Mouse (Mus musculus): Measurements from ENCODE around the gene Cdc26.

Gene Cdc26

DNA sequence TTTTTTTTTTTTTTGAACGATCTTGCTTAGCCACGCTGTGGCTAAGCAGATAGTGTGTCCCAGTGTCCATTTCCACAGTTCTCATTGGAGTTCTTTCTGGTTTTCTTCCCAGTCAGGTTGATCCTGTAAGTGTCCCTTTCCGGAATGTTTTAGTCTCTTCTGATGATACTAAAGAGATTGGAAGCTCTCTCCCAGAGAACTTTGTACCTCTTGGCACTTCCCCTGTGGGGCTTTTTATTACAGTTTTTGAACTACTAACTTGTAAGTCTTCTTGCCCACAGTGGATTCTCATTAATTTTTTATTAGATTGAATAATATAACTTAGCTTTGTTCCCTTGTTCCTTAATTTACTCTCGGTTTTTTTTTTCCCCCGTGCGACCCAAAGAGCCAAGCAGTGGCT, 46.9 kb downstream of the Cdc26 start:
- no peak for DNase-seq (ENCODE audit: low spot score in 2 of 2)

DNA sequence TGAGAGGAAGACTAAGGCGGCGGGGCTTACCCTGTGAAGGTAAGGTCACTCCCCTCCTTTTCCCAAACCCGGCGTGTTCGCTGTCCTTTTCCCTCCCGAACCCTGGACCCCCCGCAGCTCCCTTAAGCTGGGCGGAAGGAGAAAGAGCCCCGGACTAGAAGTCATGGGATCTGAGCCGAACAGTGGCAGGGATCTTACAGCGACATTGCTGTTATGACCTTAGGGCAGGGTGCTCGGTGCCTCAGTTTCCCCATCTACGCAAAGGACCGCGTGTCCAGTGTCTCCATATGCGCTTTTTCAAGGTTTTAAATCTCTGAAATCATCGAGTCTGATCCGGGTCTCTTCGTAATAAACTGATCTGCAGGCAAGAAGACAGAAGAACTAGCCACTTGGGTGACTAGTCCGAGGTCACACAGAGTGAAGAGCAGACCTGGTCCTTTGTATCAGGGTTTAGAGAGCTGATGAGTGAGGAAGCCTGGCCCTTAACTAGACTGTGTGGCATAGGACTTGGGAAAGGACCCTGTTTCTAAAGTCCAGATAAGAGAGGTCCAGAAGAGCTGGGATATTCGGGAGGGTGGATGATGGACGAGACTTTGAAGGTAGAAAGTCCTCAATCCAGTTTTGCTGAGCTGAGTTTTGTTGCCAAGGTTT, 47.5 kb downstream of the Cdc26 start:
- DNase-seq (ENCODE audit: low spot score in 2 of 2) = no peak

DNA sequence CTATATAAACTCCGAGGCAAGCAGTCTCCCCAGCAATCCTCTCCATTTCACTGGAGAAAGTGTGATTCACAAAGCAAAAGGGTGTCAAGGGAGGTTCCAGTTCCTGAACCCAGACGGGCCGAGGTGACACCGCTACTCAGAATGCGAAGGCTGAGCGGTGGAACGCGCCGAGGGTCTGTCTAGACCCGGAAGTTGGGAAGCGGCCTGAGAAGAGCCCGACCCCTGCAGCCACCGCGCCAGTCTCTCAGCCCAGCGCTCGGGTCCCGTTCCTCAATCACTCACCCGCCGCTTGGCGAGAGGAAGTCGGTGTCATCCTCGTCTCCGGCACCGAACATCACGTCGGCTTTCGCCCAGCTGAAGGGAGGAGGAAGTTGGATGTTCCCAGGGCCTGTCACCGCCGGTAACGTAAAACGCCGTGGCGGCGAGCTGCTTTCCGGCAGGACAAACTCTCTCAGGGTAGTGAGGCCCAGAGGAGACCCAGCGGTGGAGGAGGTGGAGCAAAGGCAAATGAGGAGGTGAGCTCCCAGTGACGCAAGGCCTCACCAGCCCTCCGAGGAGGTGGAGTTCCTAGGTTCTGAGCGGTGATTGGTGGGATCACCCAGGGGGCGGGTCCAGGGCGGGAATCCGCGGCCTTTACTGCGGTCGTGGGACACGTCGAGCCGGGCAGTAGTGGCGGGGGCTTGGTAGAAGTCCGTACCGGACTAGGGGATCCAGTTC, 48.2 kb downstream of the Cdc26 start, which contains the start of the genes Fkbp15 and Slc31a1:
Fkbp15 (minus strand) TSS at position 461 of the 717 bp plus-strand sequence.
Slc31a1 (plus strand) TSS at position 640 of the 717 bp plus-strand sequence.
- DNase-seq (ENCODE audit: low spot score in 2 of 2) = peak; percentile 91 to 96

DNA sequence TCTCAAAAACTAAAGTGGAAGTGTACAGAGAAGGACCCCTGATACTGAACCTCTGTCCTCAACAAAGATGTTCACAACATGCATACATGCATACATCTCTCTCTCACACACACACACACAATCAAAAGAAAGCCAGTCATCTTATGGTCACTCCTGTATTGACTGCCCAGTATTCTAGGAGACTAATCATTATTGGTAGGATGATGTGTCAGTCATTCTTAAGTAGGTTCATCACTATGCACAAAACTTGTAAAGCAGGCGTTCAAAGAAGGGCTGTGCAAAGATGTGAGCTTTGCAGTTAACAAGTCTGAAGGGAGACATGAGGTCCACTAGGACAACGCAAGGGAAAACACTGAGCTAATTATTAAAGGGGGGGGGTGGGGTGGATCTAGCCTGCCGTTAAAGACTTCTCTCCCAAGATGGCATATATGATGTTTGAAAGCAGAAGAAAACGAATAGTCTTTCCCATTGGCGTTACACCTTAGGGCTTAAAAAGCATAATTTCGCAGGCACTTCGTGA, 49.1 kb downstream of the Cdc26 start:
- DNase-seq (ENCODE audit: low spot score in 2 of 2) = no peak

DNA sequence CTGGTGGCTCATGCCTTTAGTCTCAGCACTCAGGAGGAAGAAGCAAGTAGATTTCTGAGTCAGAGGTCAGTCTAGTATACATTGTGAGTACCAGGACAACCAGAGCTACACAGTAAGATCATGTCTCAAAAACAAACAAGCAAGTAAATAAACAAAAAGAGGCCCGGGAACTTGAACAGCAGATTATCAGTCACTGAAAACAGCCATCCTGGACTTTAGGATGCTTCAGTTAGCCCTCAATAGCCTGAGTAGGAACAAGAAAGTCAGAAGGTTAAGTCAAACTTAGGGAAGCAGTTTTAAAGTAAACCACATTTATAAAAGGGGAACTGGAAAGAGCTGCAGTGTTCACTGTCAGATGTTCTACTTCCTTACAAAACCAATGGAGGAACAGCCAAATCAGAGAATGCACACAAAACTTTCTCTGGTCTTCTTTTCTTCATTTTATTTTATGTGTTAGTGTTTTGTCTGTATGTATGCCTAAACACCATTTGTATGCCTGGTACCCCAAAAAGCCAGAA, 50.8 kb downstream of the Cdc26 start:
- no peak for DNase-seq (ENCODE audit: low spot score in 2 of 2)

DNA sequence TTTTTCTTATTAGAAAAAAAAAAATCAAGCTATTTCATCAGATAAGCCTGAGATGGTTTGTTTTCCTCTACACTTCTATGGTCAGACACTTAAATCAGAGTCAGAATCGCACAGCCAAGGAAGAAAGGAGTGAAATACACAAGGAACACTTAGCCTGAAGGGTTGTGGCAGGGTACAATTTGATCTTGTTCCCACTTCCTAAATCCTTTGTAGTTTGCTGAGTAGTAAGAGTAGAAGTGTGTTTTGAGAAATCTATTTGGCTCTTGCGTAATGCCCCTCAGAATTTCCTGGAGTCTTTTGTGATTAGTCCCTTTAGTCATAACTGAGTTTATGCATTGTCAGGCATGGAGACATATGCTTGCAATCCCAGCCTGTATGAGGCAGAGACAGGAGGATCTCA, 59.1 kb downstream of the Cdc26 start:
- DNase-seq (ENCODE audit: low spot score in 2 of 2) = no peak

DNA sequence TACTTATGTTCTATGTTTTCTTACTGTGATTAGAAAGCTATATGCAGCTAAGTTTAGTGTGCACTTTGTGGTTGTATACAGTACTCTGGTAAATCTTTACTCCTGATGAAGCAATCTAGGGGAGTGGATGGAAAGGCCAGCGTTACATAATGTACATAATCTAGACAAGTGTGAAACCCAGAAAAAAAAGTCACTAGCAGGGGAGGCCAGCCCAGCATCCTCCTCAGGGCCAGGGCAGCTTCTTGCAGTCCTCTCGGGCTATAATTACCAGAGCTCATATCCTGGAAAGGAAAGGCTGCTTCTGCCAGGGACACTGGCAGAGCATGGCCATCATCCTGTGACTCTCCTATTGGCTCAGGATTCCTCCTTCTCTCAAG, 60.1 kb downstream of the Cdc26 start:
- no peak for DNase-seq (ENCODE audit: low spot score in 2 of 2)

DNA sequence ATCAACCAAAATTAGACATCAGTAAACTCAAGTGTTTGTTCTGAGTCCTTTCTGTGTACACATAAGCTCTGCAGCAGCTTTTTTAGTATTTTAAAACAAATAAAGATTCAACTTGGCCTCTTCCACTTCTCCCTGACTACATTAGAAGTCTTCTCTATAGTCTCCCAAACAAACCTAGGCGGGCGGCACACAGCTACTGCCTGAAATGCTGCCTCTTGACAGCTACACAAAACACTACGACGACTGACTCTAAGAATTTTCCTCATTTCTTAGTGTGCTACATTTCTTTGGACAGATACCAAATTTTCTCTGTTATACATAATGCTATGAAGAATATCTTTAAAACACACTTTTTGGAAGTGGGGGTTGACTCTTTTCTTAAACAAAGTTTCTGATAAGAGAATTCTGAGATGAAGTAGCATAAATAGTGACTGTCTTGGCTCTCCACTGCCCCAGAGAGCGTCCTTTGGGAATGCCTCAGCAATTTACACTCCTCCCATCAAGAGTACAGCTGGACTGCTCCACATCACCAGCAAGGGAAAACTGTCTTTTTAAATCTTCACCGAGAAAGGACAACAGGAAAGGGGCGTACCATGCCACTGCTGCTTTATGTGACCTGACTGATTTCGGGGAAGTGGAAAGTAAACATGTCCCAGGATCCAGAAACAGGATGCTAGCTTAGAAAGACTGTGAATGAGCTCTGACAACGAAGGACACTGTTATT, 60.7 kb downstream of the Cdc26 start:
- no peak for DNase-seq (ENCODE audit: low spot score in 2 of 2)

DNA sequence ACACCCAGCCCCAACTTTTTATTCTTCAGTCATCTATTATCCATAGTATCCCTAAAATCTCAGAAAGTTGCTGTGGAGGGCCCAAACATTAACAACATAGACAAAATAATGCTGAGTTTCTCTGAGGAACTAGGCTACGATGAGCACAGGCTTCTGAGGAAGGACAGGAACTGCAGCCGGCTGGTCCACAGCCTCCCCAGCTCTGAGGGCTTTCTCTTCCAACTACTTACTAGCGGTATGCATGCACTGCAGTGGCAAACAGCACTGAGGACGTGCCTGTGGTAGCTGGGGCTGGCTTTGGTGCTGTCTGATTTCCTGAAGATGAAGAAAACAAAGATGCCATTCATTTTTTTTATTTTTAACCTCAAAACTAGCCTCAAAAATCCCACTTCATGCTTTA, 62.6 kb downstream of the Cdc26 start:
- DNase-seq (ENCODE audit: low spot score in 2 of 2) = no peak

DNA sequence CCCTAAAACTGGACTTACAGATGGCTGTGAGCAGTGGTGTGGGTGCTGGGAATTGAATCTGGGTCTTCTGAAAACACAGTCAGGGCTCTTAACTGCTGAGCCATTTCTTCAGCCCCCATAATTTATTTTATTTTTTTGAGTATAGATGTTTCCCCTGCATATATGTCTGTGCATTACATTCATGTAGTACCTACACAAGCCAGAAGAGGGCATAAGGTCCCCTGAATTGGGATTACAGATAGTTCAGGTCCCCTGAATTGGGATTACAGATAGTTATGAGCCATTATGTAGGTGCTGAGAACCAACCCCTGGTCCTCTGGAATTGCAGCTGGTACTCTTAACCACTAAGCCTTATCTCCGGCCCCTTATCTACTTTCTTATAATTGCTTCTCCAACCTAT, 64.4 kb downstream of the Cdc26 start:
- no peak for DNase-seq (ENCODE audit: low spot score in 2 of 2)

DNA sequence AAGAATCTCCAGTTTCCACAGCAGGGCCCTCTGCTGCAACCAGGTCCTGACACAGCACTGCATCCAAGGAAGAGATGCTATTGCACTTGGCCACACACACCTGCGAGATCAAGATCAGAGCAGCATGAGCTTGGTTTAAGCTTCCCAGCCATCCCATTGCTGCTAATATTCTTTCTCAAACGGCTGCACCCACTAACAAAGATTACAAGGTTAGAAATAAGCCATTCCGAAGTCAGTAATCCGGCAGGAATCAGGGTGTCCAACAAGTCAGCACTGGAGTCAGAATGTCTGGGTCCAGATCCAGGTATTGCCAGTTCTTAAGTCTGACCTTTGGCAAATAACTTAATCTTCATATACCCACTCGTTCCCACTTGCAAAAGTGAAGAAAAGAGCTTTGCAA, 69.9 kb downstream of the Cdc26 start:
- DNase-seq (ENCODE audit: low spot score in 2 of 2) = no peak
